Mouse (Mus musculus): Measurements from ENCODE around the gene Tiam1.

DNA sequence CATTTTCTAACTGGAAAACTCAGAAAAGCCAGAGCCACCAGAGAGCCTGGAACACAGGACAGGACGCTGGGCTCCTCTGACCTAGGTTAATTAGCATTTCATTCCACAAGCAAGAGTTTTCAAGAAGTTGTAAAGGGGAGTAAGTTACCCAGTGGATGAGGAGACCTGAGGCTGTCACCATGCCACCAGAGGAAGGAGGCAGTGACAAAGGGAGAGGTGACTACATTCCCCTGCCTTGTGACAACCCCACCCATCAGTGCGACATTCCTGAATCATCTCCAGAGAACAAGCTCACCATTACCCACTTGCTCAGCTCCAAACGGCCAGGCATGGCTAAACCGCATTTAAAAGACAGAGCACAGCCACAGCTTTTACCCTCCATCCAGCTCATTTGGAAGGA is 324.9 kb downstream of the Tiam1 start:
- TF ChIP-seq CTCF (IDR thresholded peaks at IDR 0.05) (no peak), EP300 (IDR thresholded peaks at IDR 0.05) (no peak)
